Mouse (Mus musculus): ENCODE data around the gene Lef1. TPM values are rescaled to one million over a fixed set of nuclear protein-coding genes. Genes with fewer than 3 reads are reported as not detected.

The Lef1 gene
- polyA plus RNA-seq, 1 experiment: not detected

GRCm38 (mm10) chr3:131154576-131154975 is 44.3 kb downstream of the Lef1 start:
- no peak for TF ChIP-seq GATA1 (IDR thresholded peaks at IDR 0.05; ENCODE audit: low read length)

DNA sequence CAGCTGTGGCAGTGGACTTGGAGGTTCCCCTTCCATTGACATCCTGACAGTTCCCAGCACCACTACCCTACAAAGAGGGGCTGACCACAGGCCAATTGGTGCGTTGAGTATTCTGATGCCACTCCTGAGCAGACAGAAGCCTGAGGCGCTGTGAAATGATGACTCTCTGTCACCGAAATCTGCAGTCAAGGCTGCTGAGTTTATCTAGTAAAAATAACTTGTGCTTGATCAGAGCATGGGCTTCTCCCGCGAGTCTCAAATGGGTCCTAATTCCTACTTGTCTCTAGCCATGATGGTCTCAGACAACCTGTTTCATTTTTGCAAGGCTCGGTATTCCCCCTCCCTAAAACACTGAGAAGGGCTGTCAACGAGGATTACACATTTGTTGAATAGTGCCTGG is 44.8 kb downstream of the Lef1 start:
- TF ChIP-seq GATA1 (IDR thresholded peaks at IDR 0.05; ENCODE audit: low read length): no peak

DNA sequence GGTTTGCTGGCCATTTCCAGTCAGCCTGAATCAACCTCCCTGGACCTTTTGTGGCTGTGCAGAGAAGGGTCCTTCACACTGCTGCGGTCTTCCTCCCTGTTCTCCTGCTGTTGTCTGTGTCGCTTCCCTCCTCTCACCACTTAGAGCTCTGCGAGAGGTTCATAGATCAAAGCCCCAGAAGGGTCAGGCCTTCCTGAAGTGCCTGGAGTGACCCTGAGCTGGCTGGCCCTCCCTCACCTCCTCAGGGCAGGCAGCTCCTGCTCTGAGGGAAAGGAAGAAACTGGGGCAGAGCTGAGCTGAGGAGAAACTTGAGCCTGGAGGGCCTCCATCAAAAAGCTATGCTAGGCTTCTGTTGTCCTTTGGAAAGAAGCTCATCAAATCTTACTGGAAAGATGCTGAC is 45.4 kb downstream of the Lef1 start:
- TF ChIP-seq GATA1 (IDR thresholded peaks at IDR 0.05; ENCODE audit: low read length): no peak

- TF ChIP-seq GATA1 (IDR thresholded peaks at IDR 0.05; ENCODE audit: low read length): no peak
Observed at GRCm38 (mm10) chr3:131156377-131156776, 46.1 kb downstream of the Lef1 start.

- TF ChIP-seq GATA1 (IDR thresholded peaks at IDR 0.05; ENCODE audit: low read length): no peak
Observed at GRCm38 (mm10) chr3:131157471-131157870, 47.2 kb downstream of the Lef1 start.

DNA sequence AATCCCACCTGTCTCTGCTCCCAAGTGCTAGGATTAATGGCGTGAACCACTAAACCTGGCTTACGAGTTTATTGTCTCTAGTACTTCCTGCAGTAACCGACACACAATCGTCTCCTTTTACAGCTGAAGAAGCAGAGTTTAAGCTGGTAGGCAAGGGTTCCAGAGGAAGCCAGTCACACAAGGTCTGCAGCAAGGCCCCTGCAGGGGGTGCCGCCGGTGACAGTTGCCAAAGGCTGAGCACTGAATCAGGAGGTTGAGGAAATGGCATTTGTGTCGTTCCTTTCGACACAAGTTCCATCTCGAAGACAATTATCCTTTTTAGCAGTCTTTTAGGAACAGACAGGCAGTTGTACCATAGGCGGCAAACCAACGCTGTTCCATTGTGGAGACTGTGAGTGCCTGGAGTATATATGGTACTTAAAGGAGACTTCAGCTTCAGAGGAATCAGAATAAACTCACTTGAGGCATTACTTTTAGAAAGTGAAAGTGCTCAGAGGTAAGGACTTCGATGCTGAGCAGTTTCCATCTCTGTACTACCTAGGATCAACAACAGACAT is 49.0 kb downstream of the Lef1 start:
- no peak for TF ChIP-seq GATA1 (IDR thresholded peaks at IDR 0.05; ENCODE audit: low read length)

DNA sequence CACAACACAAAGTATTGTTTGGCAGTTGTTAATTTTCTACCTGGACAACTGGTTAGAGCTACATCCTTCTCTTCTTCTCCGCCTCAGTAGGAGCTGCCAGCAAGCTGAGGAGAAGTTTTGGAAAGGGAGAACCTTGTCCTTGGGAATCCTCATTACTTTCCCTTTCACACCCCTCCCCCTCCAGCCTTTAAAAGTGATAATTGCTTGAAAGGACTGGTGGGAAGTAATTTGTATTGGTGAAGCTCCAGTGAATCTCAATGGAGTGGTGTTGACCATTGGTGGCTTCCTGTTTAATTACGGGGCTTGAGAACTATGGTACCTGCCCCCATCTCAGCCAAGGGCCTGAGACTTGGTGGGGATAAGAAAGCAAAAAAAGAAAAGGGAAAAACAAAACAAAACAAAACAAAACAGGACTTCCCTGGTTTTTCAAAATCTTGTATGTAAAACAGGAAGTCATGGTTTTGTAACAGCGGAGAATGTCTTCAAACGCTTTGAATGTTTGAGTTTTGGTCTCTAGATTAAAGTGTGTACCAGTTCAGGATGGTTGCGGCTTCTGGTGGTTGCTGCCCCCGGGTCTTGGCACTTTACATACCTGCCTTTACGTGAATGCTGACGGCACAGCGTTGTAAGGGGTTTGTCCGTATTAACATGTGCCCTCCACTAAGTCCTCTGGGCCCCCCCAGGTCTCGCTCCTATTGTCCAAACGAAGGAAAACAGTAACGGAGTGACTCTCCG is 49.8 kb downstream of the Lef1 start:
- no peak for TF ChIP-seq GATA1 (IDR thresholded peaks at IDR 0.05; ENCODE audit: low read length)

- TF ChIP-seq GATA1 (IDR thresholded peaks at IDR 0.05; ENCODE audit: low read length): no peak
Observed at GRCm38 (mm10) chr3:131160921-131161320, 50.6 kb downstream of the Lef1 start.

- no peak for TF ChIP-seq GATA1 (IDR thresholded peaks at IDR 0.05; ENCODE audit: low read length)
Observed at GRCm38 (mm10) chr3:131167731-131168130, 57.5 kb downstream of the Lef1 start.

DNA sequence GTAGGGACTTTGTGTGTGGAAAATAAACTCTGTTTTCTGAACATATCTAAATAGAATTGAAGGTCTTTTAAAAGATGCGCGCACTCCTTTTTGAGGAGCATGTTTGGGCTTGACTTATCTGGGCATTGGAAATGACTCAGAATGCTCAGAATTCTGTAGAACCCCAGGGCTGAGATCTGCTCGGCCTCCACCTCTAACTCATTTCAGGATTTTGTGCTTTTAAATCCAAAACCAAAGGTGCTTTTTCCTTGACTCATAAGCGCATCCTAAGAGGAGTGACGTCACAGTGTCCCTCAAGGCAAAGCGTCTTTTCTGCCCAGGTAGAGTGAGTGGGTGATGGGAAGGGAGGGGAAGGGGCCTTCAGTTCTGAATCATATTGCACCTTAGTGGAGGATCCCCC is 58.9 kb downstream of the Lef1 start:
- TF ChIP-seq GATA1 (IDR thresholded peaks at IDR 0.05; ENCODE audit: low read length): no peak

- TF ChIP-seq GATA1 (IDR thresholded peaks at IDR 0.05; ENCODE audit: low read length): no peak
Observed at GRCm38 (mm10) chr3:131170099-131170643, 59.9 kb downstream of the Lef1 start.

GRCm38 (mm10) chr3:131171292-131171960 is 61.2 kb downstream of the Lef1 start:
- no peak for TF ChIP-seq GATA1 (IDR thresholded peaks at IDR 0.05; ENCODE audit: low read length)

DNA sequence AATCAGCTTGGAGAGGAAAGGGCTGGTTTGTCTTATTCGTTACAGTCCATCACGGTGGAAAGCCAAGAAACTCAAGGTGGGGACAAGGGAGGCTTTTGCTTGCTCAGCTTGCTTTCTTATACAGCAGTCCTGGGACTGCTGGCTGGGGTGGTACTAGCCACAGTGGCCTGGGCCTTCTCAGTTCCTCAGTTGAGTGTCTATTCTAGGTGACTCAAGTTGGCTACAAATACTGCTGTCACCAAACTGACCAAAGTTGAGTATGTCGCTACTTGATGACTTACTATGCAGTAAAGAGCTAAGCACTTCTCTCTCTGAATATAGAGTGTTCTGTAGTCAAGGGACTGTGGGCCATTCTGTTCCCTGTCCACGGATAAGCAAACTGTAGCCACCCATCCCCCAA is 62.0 kb downstream of the Lef1 start:
- no peak for TF ChIP-seq GATA1 (IDR thresholded peaks at IDR 0.05; ENCODE audit: low read length)

- no peak for TF ChIP-seq GATA1 (IDR thresholded peaks at IDR 0.05; ENCODE audit: low read length)
Observed at GRCm38 (mm10) chr3:131181006-131181405, 70.7 kb downstream of the Lef1 start.

- TF ChIP-seq GATA1 (IDR thresholded peaks at IDR 0.05; ENCODE audit: low read length): no peak
Observed at GRCm38 (mm10) chr3:131182158-131182557, 71.9 kb downstream of the Lef1 start.

DNA sequence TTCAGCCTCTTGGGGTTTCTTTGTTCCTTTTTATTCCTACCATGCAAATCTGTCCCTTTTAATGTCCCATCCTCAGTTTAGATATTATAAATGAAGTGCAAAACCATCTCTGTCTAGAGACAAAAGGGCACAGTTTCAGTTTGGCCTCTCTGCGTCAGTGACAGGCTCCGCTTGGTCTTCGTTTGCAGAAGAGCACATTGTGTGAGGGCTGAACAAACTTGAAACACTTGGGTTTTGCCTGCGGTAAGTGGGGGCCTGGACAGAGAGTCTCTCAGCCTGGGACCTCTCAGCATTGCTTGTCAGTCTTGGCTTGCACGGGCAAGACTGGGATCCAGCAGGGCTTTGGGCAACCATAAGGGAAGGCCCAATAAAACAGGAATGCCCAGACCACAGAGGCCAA is 75.9 kb downstream of the Lef1 start:
- no peak for TF ChIP-seq GATA1 (IDR thresholded peaks at IDR 0.05; ENCODE audit: low read length)

Data from G1E-ER4 (cell line).